Mouse (Mus musculus) kidney, postnatal 0 days (tissue): ENCODE data around the gene Clip3. TPM values are rescaled to one million over a fixed set of nuclear protein-coding genes. Genes with fewer than 3 reads are reported as not detected.

ENCODE experiments used
- ATAC-seq: fragments of 200-750 bp; cut with Nextera tagmentation; replicated peaks from 2 replicates; pipeline ENCODE4 v1.8.0; 2017; ENCODE audit warnings: low read depth, moderate number of reproducible peaks, moderate TSS enrichment, moderate library complexity; ENCODE audit not compliant: low FRiP score
- DNase-seq: peaks from one replicate; pipeline ENCODE4 v3.0.0-alpha.2; 2016; ENCODE audit warnings: low spot score
- H3K27ac ChIP-seq: fragments of 300-500 bp; sonication (generic); 2 replicates; pipeline ENCODE4 v1.5.1; 2014; ENCODE audit warnings: mild to moderate bottlenecking
- H3K27me3 ChIP-seq: fragments of 300-500 bp; sonication (generic); 2 replicates; pipeline ENCODE4 v1.6.1; 2014; ENCODE audit warnings: low read length, mixed read lengths; ENCODE audit not compliant: insufficient read depth
- H3K36me3 ChIP-seq: fragments of 300-500 bp; sonication (generic); 2 replicates; pipeline ENCODE4 v1.6.1; 2014; ENCODE audit warnings: low read length, mixed read lengths; ENCODE audit not compliant: insufficient read depth
- H3K4me1 ChIP-seq: fragments of 300-500 bp; sonication (generic); replicated peaks from 2 replicates; pipeline ENCODE4 v1.6.1; 2014; ENCODE audit warnings: antibody characterized with exemption, low read length, mixed read lengths; ENCODE audit not compliant: insufficient read depth
- H3K4me2 ChIP-seq: fragments of 300-500 bp; sonication (generic); 2 replicates; pipeline ENCODE4 v1.6.1; 2014; ENCODE audit warnings: mild to moderate bottlenecking, low read length, moderate library complexity, mixed read lengths
- H3K4me3 ChIP-seq: fragments of 300-500 bp; sonication (generic); replicated peaks from 2 replicates; pipeline ENCODE4 v1.5.1; 2014; ENCODE audit warnings: low read depth, low read length
- H3K9ac ChIP-seq: fragments of 300-500 bp; sonication (generic); 2 replicates; pipeline ENCODE4 v1.6.1; 2014; ENCODE audit warnings: low read depth, low read length
- H3K9me3 ChIP-seq: fragments of 300-500 bp; sonication (generic); replicated peaks from 2 replicates; pipeline ENCODE4 v1.6.1; 2016; ENCODE audit warnings: low read length, inconsistent platforms, mixed read lengths
- CTCF ChIP-seq: IDR thresholded peaks from 2 replicates; pipeline ENCODE4 v1.5.1; 2016; ENCODE audit warnings: antibody characterized with exemption, low read depth, mild to moderate bottlenecking, moderate library complexity
- WGBS: fragments of 180-500 bp; shearing (Covaris S2); extraction: QIAGEN DNeasy Blood & Tissue Kit; methylation state at CpG from one replicate; pipeline ENCODE4 v1.1.7; 2014; 5-methylcytosine and 5-hydroxymethylcytosine counted together
- polyA plus RNA-seq: library from polyadenylated mRNA; unstranded; fragments of >200 nt; fragmentation: Nextera tagmentation; extraction: Ambion mirVana; gene quantifications from 2 replicates; pipeline ENCODE4 v1.2.1, GENCODE M21; 2015

Gene Clip3
- 22.7 and 23.3 TPM in 2 replicates for polyA plus RNA-seq

- peaks cover 3% of the 10 kb centered on the region; the same call in 1 of the 2 replicates for H3K4me1 ChIP-seq
- 7% methylated on average over 35 of the region's 35 CpGs for WGBS
- H3K36me3 ChIP-seq: peaks cover 4% of the 10 kb centered on the region; the same call in 1 of the 2 replicates
- H3K27me3 ChIP-seq: no peaks in the 10 kb centered on the region
- peak; percentile 56 for ATAC-seq
- DNase-seq: peak; percentile 91
- H3K27ac ChIP-seq: peak within 1 kb of the TSS; percentile 42; the same call in 1 of the 2 replicates
- peak within 1 kb of the TSS; percentile 52 for H3K4me3 ChIP-seq
- no peaks in the 10 kb centered on the region for H3K9me3 ChIP-seq
- peak within 1 kb of the TSS; percentile 58 for H3K9ac ChIP-seq
- no peak for TF ChIP-seq CTCF
- peak within 1 kb of the TSS; percentile 67 for H3K4me2 ChIP-seq
Measured at GRCm38 (mm10) chr7:30291215-30292131, at the start of gene Clip3. TSS of gene Clip3 (plus strand) at chr7:30291728.

DNA sequence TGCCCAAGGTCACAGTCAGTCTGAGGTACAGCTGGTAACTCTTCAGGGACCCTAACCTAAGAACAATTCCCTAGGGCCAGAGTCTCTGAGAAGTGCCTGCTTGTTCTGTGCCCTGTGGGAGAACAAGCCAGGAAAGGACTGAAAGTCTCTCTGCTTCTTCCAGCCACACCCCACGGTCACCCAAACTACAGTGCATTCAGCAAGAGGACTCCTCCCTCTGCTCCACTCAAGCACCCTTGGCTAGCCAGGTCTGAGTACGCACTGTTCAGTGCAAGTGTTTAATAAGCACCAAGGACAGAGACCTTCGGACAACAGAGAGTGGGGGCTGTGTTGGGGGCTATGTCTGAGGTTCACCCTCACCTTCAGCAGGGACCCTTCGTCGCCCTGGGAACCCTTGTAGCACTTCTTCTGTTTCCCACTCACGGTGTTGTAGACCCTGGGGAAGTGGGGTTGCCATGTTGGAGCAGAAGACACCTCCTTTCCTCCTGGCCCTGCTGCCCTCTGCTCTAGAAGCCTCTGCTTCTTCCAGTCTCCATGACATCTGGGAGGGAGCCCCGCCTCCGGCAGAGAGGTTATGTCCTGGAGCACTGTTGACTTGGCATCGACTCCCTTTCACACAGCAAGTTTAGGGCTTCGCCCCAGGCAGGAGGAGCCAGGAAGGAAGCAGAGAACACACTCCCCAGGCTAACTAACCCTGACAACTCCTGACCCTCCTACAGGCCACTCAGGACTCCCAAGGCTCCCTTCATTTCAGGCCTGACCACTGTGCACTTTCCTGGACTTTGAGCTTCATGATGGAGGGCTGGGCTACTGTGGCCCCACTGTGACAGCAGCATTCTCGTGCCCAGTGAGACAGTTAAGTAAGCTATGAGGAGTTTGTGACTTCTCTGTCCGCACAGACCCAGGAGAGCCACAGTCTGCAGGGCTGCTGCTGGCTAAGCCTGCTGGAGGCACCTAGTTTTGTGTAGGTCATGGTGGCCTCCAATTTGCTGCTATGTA lies 39.3 kb upstream of the Clip3 start:
- Histone ChIP-seq H3K4me3 (no peak overlapping the region), H3K9ac (no peak overlapping the region), H3K27ac (no peak overlapping the region), H3K4me2 (no peak overlapping the region), H3K4me1 (no peaks in the 10 kb centered on the region), H3K9me3 (no peaks in the 10 kb centered on the region), H3K27me3 (no peaks in the 10 kb centered on the region), H3K36me3 (0 out of 2 replicates have a peak, but pooled peaks cover 11% of the 10 kb centered on the region)
- ATAC-seq (peak; percentile 49; the same call in 1 of the 2 replicates), DNase-seq (peak; percentile 1)
- no peak for TF ChIP-seq CTCF
- 80% methylated on average over 12 of the region's 12 CpGs for WGBS

DNA sequence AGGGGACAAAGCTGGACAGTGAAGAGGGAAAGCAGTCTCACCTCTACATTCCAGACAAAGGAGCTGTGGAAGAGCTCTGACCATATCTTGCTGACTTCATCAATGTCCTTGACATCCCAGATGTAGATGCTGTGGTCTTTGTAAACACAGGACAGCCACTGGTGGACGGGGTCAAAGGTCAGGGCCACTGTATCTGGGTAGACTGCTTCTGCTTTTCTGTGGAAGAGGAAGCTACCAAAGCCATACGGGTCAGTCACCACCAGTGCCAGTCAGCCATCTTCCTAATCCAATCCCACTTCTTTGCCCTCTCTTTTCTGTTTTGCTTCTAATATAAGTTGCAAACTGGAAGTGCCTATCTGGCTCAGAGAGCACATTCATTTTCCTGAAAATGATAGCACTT lies 26.5 kb upstream of the Clip3 start:
- 77% methylated on average over 2 of the region's 2 CpGs for WGBS
- no peak overlapping the region for H3K4me3 ChIP-seq
- ATAC-seq (no peak), DNase-seq (no peak)
- H3K9me3 ChIP-seq: no peaks in the 10 kb centered on the region
- no peak overlapping the region for H3K9ac ChIP-seq
- no peaks in the 10 kb centered on the region for H3K27me3 ChIP-seq
- H3K4me1 ChIP-seq: no peaks in the 10 kb centered on the region
- no peak overlapping the region for H3K27ac ChIP-seq
- H3K36me3 ChIP-seq: no peaks in the 10 kb centered on the region
- H3K4me2 ChIP-seq: no peak overlapping the region
- TF ChIP-seq CTCF: no peak

- Histone ChIP-seq H3K4me3 (no peak overlapping the region), H3K9ac (no peak overlapping the region), H3K27me3 (no peaks in the 10 kb centered on the region), H3K9me3 (no peaks in the 10 kb centered on the region), H3K4me2 (no peak overlapping the region), H3K27ac (no peak overlapping the region), H3K4me1 (no peaks in the 10 kb centered on the region), H3K36me3 (no peaks in the 10 kb centered on the region)
- DNase-seq: no peak
- WGBS: 92% methylated on average over 5 of the region's 5 CpGs
- no peak for TF ChIP-seq CTCF
- ATAC-seq: no peak
Measured at GRCm38 (mm10) chr7:30265531-30265930, 26.0 kb upstream of the Clip3 start.

GRCm38 (mm10) chr7:30265935-30266334 lies 25.6 kb upstream of the Clip3 start:
- no peaks in the 10 kb centered on the region for H3K36me3 ChIP-seq
- no peak for ATAC-seq

DNA sequence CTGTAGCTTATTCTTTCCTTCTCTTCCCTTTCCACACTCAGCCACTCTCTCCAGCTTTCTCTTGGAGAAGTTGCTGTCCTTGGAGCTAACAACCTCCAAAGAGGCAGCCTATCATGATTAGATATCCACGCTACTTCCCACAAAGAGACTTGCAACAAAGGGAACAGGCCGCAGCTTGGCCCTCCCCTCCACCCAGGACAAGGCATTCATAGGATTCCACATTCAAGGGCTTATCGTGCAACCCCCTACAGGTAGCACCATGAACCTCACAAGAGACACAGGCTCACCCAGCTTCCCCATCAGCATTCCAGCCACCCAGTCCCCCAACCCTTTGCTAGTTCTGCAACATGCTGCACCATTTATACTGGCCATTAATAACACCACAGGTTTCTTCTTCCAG lies 24.7 kb upstream of the Clip3 start:
- Histone ChIP-seq H3K9me3 (no peaks in the 10 kb centered on the region), H3K27me3 (no peaks in the 10 kb centered on the region), H3K9ac (no peak overlapping the region), H3K4me1 (no peaks in the 10 kb centered on the region), H3K36me3 (no peaks in the 10 kb centered on the region), H3K4me3 (no peak overlapping the region), H3K4me2 (no peak overlapping the region), H3K27ac (no peak overlapping the region)
- 96% methylated on average over 3 of the region's 3 CpGs for WGBS
- TF ChIP-seq CTCF: no peak
- ATAC-seq: no peak
- no peak for DNase-seq

More at GRCm38 (mm10) chr7:30265935-30266334, 25.6 kb upstream of the Clip3 start:
- Histone ChIP-seq H3K27ac (no peak overlapping the region), H3K9me3 (no peaks in the 10 kb centered on the region), H3K4me2 (no peak overlapping the region), H3K9ac (no peak overlapping the region), H3K27me3 (no peaks in the 10 kb centered on the region), H3K4me3 (no peak overlapping the region), H3K4me1 (no peaks in the 10 kb centered on the region)
- DNase-seq: no peak
- 91% methylated on average over 7 of the region's 7 CpGs for WGBS
- TF ChIP-seq CTCF: no peak
